Mouse (Mus musculus) lung, postnatal 25 days (tissue): ENCODE results near the gene Zkscan7.
"Not testable (repeated sequence)": the region's sequence is repeated elsewhere in the genome, so short reads cannot be mapped to it uniquely, and the experiment has no call there.

Experiments
- DNase-seq: peaks from one replicate; pipeline ENCODE4 v3.0.0; 2022; ENCODE audit warnings: low spot score

Zkscan7 gene

GRCm38 (mm10) chr9:122885385-122885784, at the start of gene Zkscan7:
Gene Zkscan7, plus strand, starts transcription at chr9:122885685.
- no peak for DNase-seq

- no peak for DNase-seq
Observed at GRCm38 (mm10) chr9:122836126-122836525, 49.4 kb upstream of the Zkscan7 start.

- no peak for DNase-seq
Observed at GRCm38 (mm10) chr9:122836790-122837189, 48.7 kb upstream of the Zkscan7 start.

- no peak for DNase-seq
Observed at GRCm38 (mm10) chr9:122837216-122837615, 48.3 kb upstream of the Zkscan7 start.

GRCm38 (mm10) chr9:122837680-122838079, 47.8 kb upstream of the Zkscan7 start:
- DNase-seq, result peak; percentile 81

GRCm38 (mm10) chr9:122843760-122844159, 41.7 kb upstream of the Zkscan7 start, which contains the start of gene Gm35549:
Gene Gm35549, minus strand, starts transcription at chr9:122844035.
- peak; percentile 57 for DNase-seq

- DNase-seq, result no peak
Observed at GRCm38 (mm10) chr9:122845621-122846020, 39.9 kb upstream of the Zkscan7 start.

- no peak for DNase-seq
Observed at GRCm38 (mm10) chr9:122846156-122846555, 39.3 kb upstream of the Zkscan7 start.

- not testable (repeated sequence) for DNase-seq
Observed at GRCm38 (mm10) chr9:122847811-122848311, 37.6 kb upstream of the Zkscan7 start.

GRCm38 (mm10) chr9:122854526-122854925, 31.0 kb upstream of the Zkscan7 start:
- DNase-seq, result no peak

- not testable (repeated sequence) for DNase-seq
Observed at GRCm38 (mm10) chr9:122855141-122855540, 30.3 kb upstream of the Zkscan7 start.

GRCm38 (mm10) chr9:122855617-122856016, 29.9 kb upstream of the Zkscan7 start:
- no peak for DNase-seq

- no peak for DNase-seq
Observed at GRCm38 (mm10) chr9:122856716-122857115, 28.8 kb upstream of the Zkscan7 start.

- no peak for DNase-seq
Observed at GRCm38 (mm10) chr9:122860752-122861151, 24.7 kb upstream of the Zkscan7 start.

GRCm38 (mm10) chr9:122863731-122864130, 21.8 kb upstream of the Zkscan7 start:
- DNase-seq, result no peak

GRCm38 (mm10) chr9:122864848-122865247, 20.6 kb upstream of the Zkscan7 start:
- no peak for DNase-seq

GRCm38 (mm10) chr9:122865697-122866166, 19.8 kb upstream of the Zkscan7 start, which contains the start of gene Zfp445:
Gene Zfp445, minus strand, starts transcription at chr9:122866006.
- DNase-seq, result peak; percentile 85

- no peak for DNase-seq
Observed at GRCm38 (mm10) chr9:122866192-122866591, 19.3 kb upstream of the Zkscan7 start.

- no peak for DNase-seq
Observed at GRCm38 (mm10) chr9:122872595-122872994, 12.9 kb upstream of the Zkscan7 start.

- no peak for DNase-seq
Observed at GRCm38 (mm10) chr9:122874653-122875052, 10.8 kb upstream of the Zkscan7 start.

GRCm38 (mm10) chr9:122875145-122875544, 10.3 kb upstream of the Zkscan7 start:
- no peak for DNase-seq

GRCm38 (mm10) chr9:122886372-122887179, 1.1 kb downstream of the Zkscan7 start:
- DNase-seq, result peak; percentile 78

- no peak for DNase-seq
Observed at GRCm38 (mm10) chr9:122901047-122901446, 15.6 kb downstream of the Zkscan7 start.
